Mouse (Mus musculus) gastrocnemius, postnatal 36 days (tissue): Measurements from ENCODE around the gene Olfr767. TPM values are rescaled to one million over a fixed set of nuclear protein-coding genes. Genes with fewer than 3 reads are reported as not detected.
"Not testable (repeated sequence)": the region's sequence is repeated elsewhere in the genome, so short reads cannot be mapped to it uniquely, and the experiment has no call there.

Experiments used
- DNase-seq, 2 experiments: peaks; one replicate each; pipeline ENCODE4 v3.0.0; 2022
- intact Hi-C: fragments of 180-260 bp; cut with DNase I; formaldehyde crosslinking; loops from one replicate; pipeline ENCODE4 v1.15.1; 2025
- long read RNA-seq, 2 experiments: library from polyadenylated mRNA; stranded (forward); transcript quantifications; one replicate each; pipeline ENCODE4 v2.0.0; 2021
- total RNA-seq, 2 experiments: library from RNA; stranded (reverse); gene quantifications; 2 replicates each; pipeline ENCODE4 v1.2.3; 2021

Gene Olfr767
- not detected for total RNA-seq
- long read RNA-seq, experiment 1: 0 reads
- long read RNA-seq, experiment 2: 0 reads

DNA sequence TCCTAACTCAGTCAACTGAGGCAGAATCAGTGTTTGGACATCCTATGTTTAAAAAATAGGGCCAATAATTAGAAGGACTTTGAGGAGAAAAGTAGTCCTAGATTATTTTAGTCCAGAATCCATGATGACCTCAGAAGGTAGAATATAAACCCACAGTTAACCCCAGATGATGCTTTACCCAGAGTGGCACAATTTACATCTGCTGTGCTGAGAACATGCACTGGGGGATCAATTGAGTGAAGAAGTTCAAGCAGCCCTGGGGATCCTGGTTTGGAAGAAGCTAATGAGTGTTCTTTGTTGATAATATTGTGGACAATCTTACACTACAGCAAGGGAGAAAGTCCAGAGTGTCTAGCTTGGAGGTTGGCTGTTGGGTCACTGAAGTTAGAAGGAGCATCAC is at the start of gene Olfr767:
Gene Olfr767, minus strand, starts transcription at position 101 of the 400 bp plus-strand sequence.
- intact Hi-C loops: not testable (repeated sequence)

DNA sequence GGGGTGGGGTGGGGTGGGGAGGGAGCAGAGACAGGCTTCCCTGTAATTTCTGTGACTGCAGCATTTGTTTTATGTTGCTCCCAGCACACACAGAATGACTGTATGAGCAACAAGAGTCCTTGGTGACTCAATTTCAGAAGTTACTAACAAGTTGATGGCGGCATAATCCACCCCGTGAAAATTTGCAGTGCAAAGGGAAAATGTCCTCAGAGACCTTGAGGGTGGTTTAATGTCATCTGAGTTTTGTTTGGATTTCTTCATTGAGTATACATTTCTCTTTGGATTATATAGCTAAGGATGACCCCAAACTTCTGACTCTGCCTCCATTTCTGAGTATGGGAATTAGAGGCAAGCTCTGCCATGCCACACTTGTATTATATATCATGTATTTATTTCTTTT is 35.1 kb upstream of the Olfr767 start, which contains the start of gene Olfr769:
Gene Olfr769, minus strand, starts transcription at position 101 of the 400 bp plus-strand sequence.
- DNase-seq: no peak
- intact Hi-C loops: no loop called here

More for the DNA sequence above, at the start of gene Olfr767:
- DNase-seq: not testable (repeated sequence)

DNA sequence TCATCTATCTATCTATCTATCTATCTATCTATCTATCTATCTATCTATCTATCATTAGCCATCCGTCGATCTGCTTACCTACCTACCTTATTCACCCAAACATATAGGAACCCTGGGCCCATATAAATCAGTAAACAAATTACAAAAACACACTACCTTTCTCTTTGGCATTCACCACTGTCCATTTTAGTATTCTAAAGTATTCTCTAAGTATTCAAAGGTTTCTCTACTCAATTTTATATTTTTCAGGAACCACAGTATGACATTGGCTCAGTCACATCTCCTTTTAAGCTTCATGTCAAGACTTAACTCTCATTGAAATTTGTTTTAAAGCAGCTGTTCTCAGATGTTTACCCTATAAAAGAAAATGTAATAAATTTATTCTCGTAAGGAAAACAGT is 32.4 kb upstream of the Olfr767 start:
- no peak for DNase-seq
- intact Hi-C loops: no loop called here

DNA sequence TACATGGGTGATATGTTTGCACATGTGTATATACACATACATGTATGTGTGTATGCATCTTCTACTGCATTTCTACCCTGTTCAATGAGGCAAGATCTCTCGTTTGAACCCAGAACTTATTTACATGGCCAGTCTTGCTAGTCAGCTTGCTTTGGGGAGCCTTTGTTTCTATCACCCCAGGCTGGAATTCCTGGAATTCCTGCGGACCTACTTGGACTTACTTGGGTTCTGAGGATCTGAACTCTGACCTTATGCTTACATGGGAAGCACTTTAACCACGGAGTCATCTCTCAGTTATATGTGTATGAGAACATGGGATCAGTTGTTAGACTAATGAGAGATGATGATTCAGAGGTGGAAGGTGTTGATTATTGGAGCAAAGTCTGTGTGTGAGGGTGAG is 18.5 kb upstream of the Olfr767 start:
- intact Hi-C loops: no loop called here
- no peak for DNase-seq

DNA sequence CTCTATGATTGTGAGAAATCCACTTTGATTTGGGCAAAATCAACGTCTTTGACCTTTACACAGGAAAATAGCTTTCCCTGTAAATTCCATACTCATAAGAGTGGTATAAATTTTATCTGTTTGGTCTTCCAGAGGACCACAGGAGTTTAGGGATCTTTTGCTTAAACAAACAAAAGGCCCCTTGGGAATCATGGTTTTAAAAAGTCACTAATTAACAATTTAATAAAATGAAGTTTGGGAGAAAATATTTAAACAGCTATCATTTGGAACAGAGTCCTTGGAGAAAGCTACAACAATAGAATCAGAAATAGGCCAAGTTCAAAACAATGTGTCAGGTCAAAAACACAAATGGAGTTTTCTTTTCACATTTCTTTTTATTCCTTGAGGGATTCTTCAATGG is 16.6 kb upstream of the Olfr767 start, which contains the start of gene Olfr768:
Gene Olfr768, minus strand, starts transcription at position 101 of the 400 bp plus-strand sequence.
- DNase-seq: no peak
- intact Hi-C loops: no loop called here

DNA sequence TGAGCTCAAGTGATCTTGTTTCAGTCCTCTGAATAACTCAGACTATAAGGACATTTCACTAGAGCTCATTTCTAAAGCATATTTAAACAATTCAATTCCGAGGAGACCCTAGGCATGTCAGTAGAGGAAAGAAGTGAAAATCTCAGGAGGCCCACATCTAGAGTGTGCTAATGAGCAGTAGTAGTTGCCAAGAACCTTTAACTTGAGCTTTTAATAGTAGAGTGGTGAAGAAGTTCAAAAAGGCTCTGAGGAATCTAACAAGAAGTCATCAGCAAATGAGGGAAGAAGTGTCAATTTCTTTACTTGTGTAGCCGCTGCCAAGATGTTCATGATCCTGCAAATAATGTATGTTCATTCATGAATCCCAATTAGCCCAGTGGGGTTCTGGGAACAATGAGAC is 13.8 kb downstream of the Olfr767 start, which contains the start of gene Olfr766-ps1:
Gene Olfr766-ps1, minus strand, starts transcription at position 101 of the 400 bp plus-strand sequence.
- DNase-seq: no peak
- intact Hi-C loops: no loop called here

DNA sequence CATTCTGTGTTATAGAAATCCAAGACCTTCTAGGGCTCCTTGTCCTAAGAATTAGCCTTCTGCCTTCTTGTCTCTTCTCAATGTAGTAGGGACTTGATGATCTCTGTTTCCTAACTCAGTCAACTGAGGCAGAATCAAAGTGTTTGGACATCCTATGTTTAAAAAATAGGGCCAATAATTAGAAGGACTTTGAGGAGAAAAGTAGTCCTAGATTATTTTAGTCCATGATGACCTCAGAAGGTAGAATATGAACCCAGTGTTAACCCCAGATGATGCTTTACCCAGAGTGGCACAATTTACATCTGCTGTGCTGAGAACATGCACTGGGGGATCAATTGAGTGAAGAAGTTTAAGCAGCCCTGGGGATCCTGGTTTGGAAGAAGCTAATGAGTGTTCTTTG is 32.8 kb downstream of the Olfr767 start, which contains the start of gene Olfr765:
Gene Olfr765, minus strand, starts transcription at position 101 of the 400 bp plus-strand sequence.
- intact Hi-C loops, DNase-seq: not testable (repeated sequence)

DNA sequence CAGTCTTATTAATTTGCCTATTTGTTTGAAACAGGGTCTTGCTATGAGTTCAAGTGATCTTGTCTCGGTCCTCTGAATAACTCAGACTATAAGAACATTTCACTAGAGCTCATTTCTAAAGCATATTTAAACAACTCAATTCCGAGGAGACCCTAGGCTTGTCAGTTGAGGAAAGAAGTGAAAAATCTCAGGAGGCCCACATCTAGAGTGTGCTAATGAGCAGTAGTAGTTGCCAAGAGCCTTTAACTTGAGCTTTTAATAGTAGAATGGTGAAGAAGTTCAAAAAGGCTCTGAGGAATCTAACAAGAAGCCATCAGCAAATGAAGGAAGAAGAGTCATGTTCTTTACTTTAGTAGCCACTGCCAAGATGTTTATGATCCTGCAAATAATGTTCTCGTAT is 42.9 kb downstream of the Olfr767 start, which contains the start of gene Olfr764-ps1:
Gene Olfr764-ps1, minus strand, starts transcription at position 101 of the 400 bp plus-strand sequence.
- no peak for DNase-seq
- intact Hi-C loops: no loop called here

DNA sequence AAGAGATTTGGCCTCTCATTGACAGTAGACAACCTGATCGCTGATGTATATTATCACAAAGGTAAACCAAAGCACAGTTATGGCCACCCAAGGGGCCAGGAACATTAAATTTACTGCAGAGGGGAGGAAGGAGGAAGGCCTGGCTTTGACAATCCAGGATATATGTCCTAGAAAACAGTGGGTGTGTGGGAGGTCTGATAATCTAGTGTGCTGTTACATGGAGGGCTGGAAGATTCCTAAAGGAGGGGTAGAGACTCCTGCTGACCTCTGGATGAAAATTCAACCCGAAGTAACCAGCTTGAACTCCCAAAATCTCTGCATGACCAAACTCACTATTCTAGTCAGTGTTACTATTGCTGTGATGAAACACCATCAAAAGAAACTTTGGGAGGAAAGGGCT is 54.4 kb downstream of the Olfr767 start:
- no peak for DNase-seq
- intact Hi-C loops: no loop called here

DNA sequence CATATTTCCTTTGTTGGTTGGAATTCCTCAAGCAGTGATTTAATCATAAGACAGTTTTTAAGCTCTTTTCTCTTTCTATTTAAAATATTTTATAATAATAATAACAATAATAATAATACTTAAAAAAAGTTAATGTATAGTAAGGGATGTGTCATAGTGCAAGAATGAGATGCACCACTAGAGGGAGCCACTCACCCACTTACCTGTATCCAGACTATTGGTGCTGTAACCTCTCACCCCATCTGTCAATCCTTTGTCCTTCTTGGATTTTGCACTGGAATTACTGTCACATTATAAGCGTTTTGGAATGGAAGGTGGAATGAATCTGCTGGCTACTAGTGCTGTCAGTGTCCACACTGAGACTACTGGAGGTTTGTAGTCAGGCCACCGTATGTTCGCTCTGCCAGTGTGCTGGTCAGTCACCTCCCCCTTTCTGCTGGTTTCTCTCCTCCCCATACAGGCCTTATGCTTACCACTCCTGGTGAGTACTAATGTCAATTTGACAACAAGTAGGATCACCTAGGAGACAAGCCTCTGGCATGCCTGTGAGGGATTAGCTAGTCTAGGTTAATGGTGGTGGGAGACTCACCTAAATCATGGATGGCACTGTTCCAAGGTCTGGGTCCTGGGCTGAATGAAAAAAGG is 56.6 kb downstream of the Olfr767 start:
- DNase-seq: no peak
- intact Hi-C loops: no loop called here

Other genes with a start within 250 kb of the Olfr767 start
- 1 to 10 TPM; 2.8 to 5.8 TPM for gene Gdf11, start 191.2 kb downstream of the Olfr767 start, total RNA-seq
- gene Cd63, start 181.9 kb downstream of the Olfr767 start, total RNA-seq: 100 to 1,000 TPM in 1 of 2 experiments, 10 to 100 TPM in 1; 94.8 to 103 TPM
- 1 to 10 TPM; 3.5 to 4.1 TPM for gene Rdh5, start 160.0 kb downstream of the Olfr767 start, total RNA-seq
- 100 to 1,000 TPM; 146 to 165 TPM for gene Bloc1s1, start 158.9 kb downstream of the Olfr767 start, total RNA-seq
- gene Itga7, start 149.1 kb downstream of the Olfr767 start, total RNA-seq: 10 to 100 TPM; 47.9 to 60.1 TPM
- under 1 TPM in 1 of 2 experiments, not detected in 1; 0.28 TPM for gene Mettl7b, start 121.9 kb downstream of the Olfr767 start, total RNA-seq
- gene Olfr9, start 93.5 kb downstream of the Olfr767 start, total RNA-seq: not detected
- not detected for gene Olfr763, start 72.1 kb downstream of the Olfr767 start, total RNA-seq
- gene Olfr764-ps1, start 43.0 kb downstream of the Olfr767 start, total RNA-seq: not detected
- gene Olfr765, start 32.9 kb downstream of the Olfr767 start, total RNA-seq: not detected
- not detected for gene Olfr766-ps1, start 13.9 kb downstream of the Olfr767 start, total RNA-seq
- not detected for gene Olfr768, start 16.5 kb upstream of the Olfr767 start, total RNA-seq
- not detected for gene Olfr769, start 35.0 kb upstream of the Olfr767 start, total RNA-seq
- not detected for gene Olfr770, start 56.1 kb upstream of the Olfr767 start, total RNA-seq
- gene Olfr771, start 81.8 kb upstream of the Olfr767 start, total RNA-seq: not detected
- gene Olfr772, start 95.0 kb upstream of the Olfr767 start, total RNA-seq: not detected
- gene Olfr773, start 104.5 kb upstream of the Olfr767 start, total RNA-seq: not detected
- gene Olfr774, start 153.3 kb upstream of the Olfr767 start, total RNA-seq: not detected
- gene Olfr775, start 165.5 kb upstream of the Olfr767 start, total RNA-seq: not detected
- gene Olfr776, start 176.2 kb upstream of the Olfr767 start, total RNA-seq: not detected
- gene Olfr777, start 188.6 kb upstream of the Olfr767 start, total RNA-seq: not detected
- not detected for gene Olfr780, start 235.2 kb upstream of the Olfr767 start, total RNA-seq
- not detected for gene Olfr781, start 245.9 kb upstream of the Olfr767 start, total RNA-seq